Mouse (Mus musculus): ENCODE measurements around the gene Parg. TPM values are rescaled to one million over a fixed set of nuclear protein-coding genes. Genes with fewer than 3 reads are reported as not detected.

Gene Parg
- polyA plus RNA-seq (2015; fragmentation: Nextera tagmentation; extraction: Ambion mirVana) = 25.0 and 26.6 TPM in 2 replicates

DNA sequence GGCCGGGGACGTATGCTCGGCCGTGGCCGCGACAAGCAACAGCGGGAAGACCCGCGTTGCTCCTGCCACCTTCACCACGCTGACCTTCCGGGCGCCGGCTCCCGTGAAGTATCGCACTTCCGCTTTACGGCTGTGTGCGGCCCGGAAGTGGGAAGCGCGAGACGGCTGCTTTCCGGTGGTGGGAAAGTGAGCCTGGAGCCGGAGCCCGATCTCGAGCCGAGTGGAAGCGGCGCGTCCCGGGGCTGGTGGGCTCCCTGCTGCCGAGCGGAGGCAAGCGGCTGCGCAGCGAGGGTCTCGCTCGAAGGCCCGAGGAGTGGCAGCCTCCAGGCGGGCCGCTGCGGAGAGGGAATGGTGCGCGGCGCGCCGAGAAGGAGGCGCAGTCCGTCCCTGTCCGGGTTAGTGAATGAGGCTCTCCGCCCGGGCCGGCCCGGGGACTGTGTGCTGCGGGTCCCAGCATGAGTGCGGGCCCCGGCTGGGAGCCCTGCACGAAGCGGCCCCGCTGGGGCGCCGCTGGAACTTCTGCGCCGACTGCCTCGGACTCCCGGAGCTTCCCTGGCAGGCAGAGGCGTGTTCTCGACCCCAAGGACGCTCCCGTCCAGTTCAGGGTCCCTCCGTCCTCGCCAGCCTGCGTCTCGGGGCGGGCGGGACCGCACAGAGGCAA is at the start of gene Parg, which contains the start of gene Timm23:
Parg (plus strand) TSS at position 159 of the 661 bp plus-strand sequence.
Timm23 (minus strand) TSS at position 108 of the 661 bp plus-strand sequence.
- WGBS = 0% methylated on average over 72 of the region's 77 CpGs

DNA sequence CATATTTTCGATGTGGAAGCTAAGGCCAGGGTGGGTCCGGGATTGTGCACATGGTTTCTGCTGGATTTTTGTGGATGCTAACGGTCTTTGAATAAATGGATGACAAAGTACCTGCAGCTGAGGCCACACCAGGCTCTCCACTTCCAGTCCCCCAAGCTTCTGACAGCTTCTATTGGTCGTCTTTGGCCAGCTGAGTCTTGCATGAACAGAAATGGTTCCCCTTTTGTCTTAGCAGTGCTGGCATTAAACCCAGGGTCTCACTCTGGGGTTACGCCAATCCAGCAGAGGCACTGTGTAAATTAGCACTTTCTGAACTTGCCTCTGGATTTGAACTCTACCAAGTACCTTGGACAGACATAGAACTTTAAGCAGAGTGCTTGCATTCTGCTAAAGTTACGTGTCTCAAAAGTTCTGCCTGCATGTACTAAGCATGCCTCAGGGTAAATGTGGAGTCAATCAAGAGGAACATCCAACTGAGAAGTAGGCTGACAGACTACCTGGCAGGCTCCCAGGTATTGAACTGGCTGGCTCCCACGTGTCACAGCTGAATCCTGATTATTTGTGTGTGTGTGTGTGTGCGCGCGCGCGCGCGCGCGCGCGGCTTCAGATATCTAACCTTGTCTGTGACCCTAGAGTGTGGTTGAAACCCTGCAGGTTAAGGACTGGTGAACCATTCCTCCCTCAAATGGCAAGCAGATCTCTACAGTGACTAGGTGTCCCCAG is 49.3 kb upstream of the Parg start:
- ATAC-seq (replicated peaks; ENCODE audit: extremely low read depth, insufficient read depth, low FRiP score) = no peak
- 90% methylated on average over 18 of the region's 18 CpGs for WGBS
- H3K27me3 ChIP-seq (ENCODE audit: control insufficient read depth, insufficient read depth, low read length) = no peaks in the 10 kb centered on the region

More for the DNA sequence above, at the start of gene Parg, which contains the start of gene Timm23:
- H3K9me3 ChIP-seq (replicated peaks; ENCODE audit: control insufficient read depth, low read length) = 0 out of 2 replicates have a peak, but pooled peaks cover 3% of the 10 kb centered on the region
- peak within 1 kb of the TSS; percentile 89 for H3K27ac ChIP-seq (ENCODE audit: low read length)
- peak within 1 kb of the TSS; percentile 99 for H3K4me3 ChIP-seq (ENCODE audit: low read length)
- peaks cover 21% of the 10 kb centered on the region for H3K4me1 ChIP-seq (ENCODE audit: control insufficient read depth, insufficient read depth, low read length)
- peak within 1 kb of the TSS; percentile 93 for H3K4me2 ChIP-seq (ENCODE audit: low read depth, low read length)
- ATAC-seq (replicated peaks; ENCODE audit: extremely low read depth, insufficient read depth, low FRiP score) = peak; percentile 95
- H3K9ac ChIP-seq (ENCODE audit: low read length) = peak within 1 kb of the TSS; percentile 97
- no peaks in the 10 kb centered on the region for H3K27me3 ChIP-seq (ENCODE audit: control insufficient read depth, insufficient read depth, low read length)
- peaks cover 18% of the 10 kb centered on the region for H3K36me3 ChIP-seq (ENCODE audit: control insufficient read depth, insufficient read depth)

DNA sequence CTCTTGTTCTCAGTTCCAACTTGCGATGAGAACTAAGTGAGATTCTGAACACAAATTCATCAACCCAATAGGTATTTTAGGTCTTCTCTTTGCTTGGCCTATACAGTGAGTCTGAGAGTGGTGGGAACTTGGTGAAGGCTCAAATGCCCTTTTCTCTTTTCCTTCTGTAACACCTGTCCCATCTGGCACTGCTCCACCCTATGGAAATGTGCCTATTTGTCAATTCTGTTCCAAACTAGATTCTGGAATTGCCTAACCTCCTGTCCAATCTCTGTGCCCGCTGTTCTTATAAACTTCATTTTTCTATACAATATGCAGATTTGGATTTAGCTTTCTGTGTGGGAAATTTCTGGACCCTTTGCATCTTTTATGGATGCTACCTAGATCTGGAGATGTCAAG is 48.6 kb upstream of the Parg start:
- H3K36me3 ChIP-seq (ENCODE audit: control insufficient read depth, insufficient read depth) = no peaks in the 10 kb centered on the region
- no peak for ATAC-seq (replicated peaks; ENCODE audit: extremely low read depth, insufficient read depth, low FRiP score)
- no peak overlapping the region for H3K4me3 ChIP-seq (ENCODE audit: low read length)
- no peak overlapping the region for H3K27ac ChIP-seq (ENCODE audit: low read length)
- H3K9me3 ChIP-seq (replicated peaks; ENCODE audit: control insufficient read depth, low read length) = no peaks in the 10 kb centered on the region
- H3K4me2 ChIP-seq (ENCODE audit: low read depth, low read length) = no peak overlapping the region
- no peaks in the 10 kb centered on the region for H3K27me3 ChIP-seq (ENCODE audit: control insufficient read depth, insufficient read depth, low read length)
- no peak overlapping the region for H3K9ac ChIP-seq (ENCODE audit: low read length)
- H3K4me1 ChIP-seq (ENCODE audit: control insufficient read depth, insufficient read depth, low read length) = no peaks in the 10 kb centered on the region
- WGBS = 93% methylated on average over 2 of the region's 2 CpGs

More for the DNA sequence above, 49.3 kb upstream of the Parg start:
- Histone ChIP-seq H3K9ac (ENCODE audit: low read length) (no peak overlapping the region), H3K9me3 (replicated peaks; ENCODE audit: control insufficient read depth, low read length) (peaks cover 3% of the 10 kb centered on the region), H3K36me3 (ENCODE audit: control insufficient read depth, insufficient read depth) (no peaks in the 10 kb centered on the region), H3K4me3 (ENCODE audit: low read length) (no peak overlapping the region), H3K4me2 (ENCODE audit: low read depth, low read length) (no peak overlapping the region), H3K27ac (ENCODE audit: low read length) (no peak overlapping the region), H3K4me1 (ENCODE audit: control insufficient read depth, insufficient read depth, low read length) (no peaks in the 10 kb centered on the region)

GRCm38 (mm10) chr14:32154758-32155157 is 47.0 kb upstream of the Parg start:
- no peaks in the 10 kb centered on the region for H3K36me3 ChIP-seq (ENCODE audit: control insufficient read depth, insufficient read depth)
- H3K9me3 ChIP-seq (replicated peaks; ENCODE audit: control insufficient read depth, low read length) = no peaks in the 10 kb centered on the region
- H3K4me1 ChIP-seq (ENCODE audit: control insufficient read depth, insufficient read depth, low read length) = peaks cover 5% of the 10 kb centered on the region; the same call in 1 of the 2 replicates
- H3K9ac ChIP-seq (ENCODE audit: low read length) = no peak overlapping the region
- H3K4me2 ChIP-seq (ENCODE audit: low read depth, low read length) = no peak overlapping the region
- no peak overlapping the region for H3K27ac ChIP-seq (ENCODE audit: low read length)
- no peaks in the 10 kb centered on the region for H3K27me3 ChIP-seq (ENCODE audit: control insufficient read depth, insufficient read depth, low read length)
- no peak overlapping the region for H3K4me3 ChIP-seq (ENCODE audit: low read length)
- 82% methylated on average over 6 of the region's 6 CpGs for WGBS
- ATAC-seq (replicated peaks; ENCODE audit: extremely low read depth, insufficient read depth, low FRiP score) = no peak

GRCm38 (mm10) chr14:32159150-32159670 is 42.5 kb upstream of the Parg start:
- no peaks in the 10 kb centered on the region for H3K36me3 ChIP-seq (ENCODE audit: control insufficient read depth, insufficient read depth)
- peak; percentile 14; the same call in 1 of the 2 replicates for ATAC-seq (replicated peaks; ENCODE audit: extremely low read depth, insufficient read depth, low FRiP score)
- no peaks in the 10 kb centered on the region for H3K27me3 ChIP-seq (ENCODE audit: control insufficient read depth, insufficient read depth, low read length)
- H3K4me2 ChIP-seq (ENCODE audit: low read depth, low read length) = peak overlapping the region; percentile 68
- H3K4me3 ChIP-seq (ENCODE audit: low read length) = peak overlapping the region; percentile 75
- H3K9ac ChIP-seq (ENCODE audit: low read length) = peak overlapping the region; percentile 85
- 39% methylated on average over 4 of the region's 4 CpGs for WGBS
- peak overlapping the region; percentile 68 for H3K27ac ChIP-seq (ENCODE audit: low read length)
- no peaks in the 10 kb centered on the region for H3K9me3 ChIP-seq (replicated peaks; ENCODE audit: control insufficient read depth, low read length)
- H3K4me1 ChIP-seq (ENCODE audit: control insufficient read depth, insufficient read depth, low read length) = peaks cover 16% of the 10 kb centered on the region

DNA sequence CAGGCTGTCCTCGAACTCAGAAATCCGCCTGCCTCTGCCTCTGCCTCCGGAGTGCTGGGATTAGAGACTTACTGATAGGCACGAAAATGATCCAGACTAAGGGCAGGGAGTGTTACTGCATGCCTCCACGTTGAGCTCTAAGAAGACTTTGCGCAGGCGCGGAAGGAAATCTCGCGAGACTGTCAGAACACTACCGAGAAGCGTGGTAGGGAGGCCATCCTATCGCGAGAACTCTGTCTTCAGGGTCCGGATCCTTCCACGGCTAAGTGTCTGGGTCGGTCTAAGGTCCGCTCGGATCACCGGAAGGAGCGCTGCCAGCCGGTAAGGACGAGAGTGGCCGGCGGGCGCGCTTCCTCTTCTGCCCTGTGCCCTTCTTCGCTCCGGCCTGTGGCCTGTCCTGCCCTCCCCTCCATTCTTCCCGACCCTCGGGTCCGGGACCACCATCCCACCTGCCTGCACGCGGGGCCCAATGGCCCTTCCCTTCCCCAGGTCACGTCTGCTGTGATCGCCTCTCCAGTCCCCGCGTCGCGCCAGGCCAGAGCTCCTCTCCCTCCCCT is 42.0 kb upstream of the Parg start, which contains the start of gene Ncoa4:
Ncoa4 (plus strand) TSS at position 176 of the 557 bp plus-strand sequence.
- peak within 1 kb of the TSS; percentile 71 for H3K4me2 ChIP-seq (ENCODE audit: low read depth, low read length)
- H3K4me3 ChIP-seq (ENCODE audit: low read length) = peak within 1 kb of the TSS; percentile 75
- WGBS = under 1% methylated on average over 39 of the region's 40 CpGs
- peak; percentile 95 for ATAC-seq (replicated peaks; ENCODE audit: extremely low read depth, insufficient read depth, low FRiP score)
- no peaks in the 10 kb centered on the region for H3K27me3 ChIP-seq (ENCODE audit: control insufficient read depth, insufficient read depth, low read length)
- H3K9me3 ChIP-seq (replicated peaks; ENCODE audit: control insufficient read depth, low read length) = no peaks in the 10 kb centered on the region
- H3K27ac ChIP-seq (ENCODE audit: low read length) = peak within 1 kb of the TSS; percentile 86
- H3K9ac ChIP-seq (ENCODE audit: low read length) = peak within 1 kb of the TSS; percentile 85
- no peaks in the 10 kb centered on the region for H3K36me3 ChIP-seq (ENCODE audit: control insufficient read depth, insufficient read depth)
- H3K4me1 ChIP-seq (ENCODE audit: control insufficient read depth, insufficient read depth, low read length) = peaks cover 18% of the 10 kb centered on the region

DNA sequence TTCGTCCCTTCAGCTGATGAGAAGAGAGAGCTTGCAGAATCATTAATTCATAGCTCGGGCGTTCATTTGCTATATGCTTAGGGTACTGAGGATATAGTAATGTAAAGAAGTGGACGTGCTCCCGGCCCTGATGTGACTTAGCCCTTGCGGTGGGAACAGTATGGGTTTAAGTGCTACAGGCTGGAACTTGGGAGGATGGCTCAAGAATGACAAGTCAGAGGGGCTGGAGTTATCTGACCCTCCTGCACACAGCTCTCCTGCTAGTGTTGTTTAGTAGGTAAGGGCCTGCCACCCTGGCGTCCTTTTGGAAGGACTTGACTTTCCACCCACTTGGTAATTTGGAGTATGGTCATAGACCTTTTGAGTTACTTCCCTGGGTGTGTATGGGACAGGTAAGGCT is 41.2 kb upstream of the Parg start:
- peak overlapping the region; percentile 75 for H3K4me3 ChIP-seq (ENCODE audit: low read length)
- WGBS = 19% methylated on average over 7 of the region's 7 CpGs
- no peaks in the 10 kb centered on the region for H3K36me3 ChIP-seq (ENCODE audit: control insufficient read depth, insufficient read depth)
- H3K9me3 ChIP-seq (replicated peaks; ENCODE audit: control insufficient read depth, low read length) = no peaks in the 10 kb centered on the region
- H3K27ac ChIP-seq (ENCODE audit: low read length) = peak overlapping the region; percentile 86
- peaks cover 24% of the 10 kb centered on the region for H3K4me1 ChIP-seq (ENCODE audit: control insufficient read depth, insufficient read depth, low read length)
- no peaks in the 10 kb centered on the region for H3K27me3 ChIP-seq (ENCODE audit: control insufficient read depth, insufficient read depth, low read length)
- no peak for ATAC-seq (replicated peaks; ENCODE audit: extremely low read depth, insufficient read depth, low FRiP score)
- H3K4me2 ChIP-seq (ENCODE audit: low read depth, low read length) = peak overlapping the region; percentile 71
- peak overlapping the region; percentile 85 for H3K9ac ChIP-seq (ENCODE audit: low read length)

GRCm38 (mm10) chr14:32161090-32161885 is 40.5 kb upstream of the Parg start:
- Histone ChIP-seq H3K4me1 (ENCODE audit: control insufficient read depth, insufficient read depth, low read length) (peaks cover 28% of the 10 kb centered on the region), H3K27ac (ENCODE audit: low read length) (no peak overlapping the region), H3K4me3 (ENCODE audit: low read length) (peak overlapping the region; percentile 75; the same call in 1 of the 2 replicates), H3K9ac (ENCODE audit: low read length) (peak overlapping the region; percentile 85), H3K27me3 (ENCODE audit: control insufficient read depth, insufficient read depth, low read length) (no peaks in the 10 kb centered on the region), H3K4me2 (ENCODE audit: low read depth, low read length) (peak overlapping the region; percentile 71), H3K9me3 (replicated peaks; ENCODE audit: control insufficient read depth, low read length) (no peaks in the 10 kb centered on the region), H3K36me3 (ENCODE audit: control insufficient read depth, insufficient read depth) (no peaks in the 10 kb centered on the region)
- ATAC-seq (replicated peaks; ENCODE audit: extremely low read depth, insufficient read depth, low FRiP score) = no peak
- 76% methylated on average over 12 of the region's 12 CpGs for WGBS
